Mouse (Mus musculus) activated CD4-positive, CD25-positive, alpha-beta regulatory T cell, adult 4 months (primary cell): ENCODE data around the gene Bri3bp. TPM values are rescaled to one million over a fixed set of nuclear protein-coding genes. Genes with fewer than 3 reads are reported as not detected.
"Not testable (repeated sequence)": the region's sequence is repeated elsewhere in the genome, so short reads cannot be mapped to it uniquely, and the experiment has no call there.

ENCODE experiments used
- ATAC-seq: one replicate; pipeline ENCODE4 v1.8.0; 2017
- polyA plus RNA-seq, 2 experiments: library from polyadenylated mRNA; unstranded; fragments of 100-300 nt; shearing (Covaris generic); gene quantifications; one replicate each; pipeline ENCODE4 v1.2.1; 2017

Bri3bp gene
- polyA plus RNA-seq, 2 experiments from 2014 or later = 13.7 to 14.3 TPM

GRCm38 (mm10) chr5:125409348-125410090, 31.8 kb upstream of the Bri3bp start:
- no peak for ATAC-seq

GRCm38 (mm10) chr5:125411972-125412530, 29.3 kb upstream of the Bri3bp start:
- ATAC-seq = peak; percentile 21

DNA sequence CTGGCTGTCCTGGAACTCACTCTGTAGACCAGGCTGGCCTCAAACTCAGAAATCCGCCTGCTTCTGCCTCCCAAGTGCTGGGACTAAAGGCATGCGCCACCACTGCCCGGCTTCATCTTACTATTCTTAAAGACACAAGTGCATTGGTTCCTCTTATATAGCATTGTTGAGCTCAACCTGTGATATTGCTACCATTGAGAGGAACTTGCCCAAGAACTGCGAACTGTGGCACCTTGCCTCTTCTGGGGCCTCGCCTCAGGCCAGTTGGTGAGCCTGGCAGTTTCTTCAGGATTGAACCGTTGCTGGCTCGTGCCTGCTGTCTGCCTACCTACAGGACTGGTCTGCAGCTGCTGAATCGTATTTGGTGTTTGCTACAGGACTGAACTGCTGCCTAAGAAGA, 28.8 kb upstream of the Bri3bp start:
- not testable (repeated sequence) for ATAC-seq

GRCm38 (mm10) chr5:125413763-125414162, 27.6 kb upstream of the Bri3bp start:
- no peak for ATAC-seq

DNA sequence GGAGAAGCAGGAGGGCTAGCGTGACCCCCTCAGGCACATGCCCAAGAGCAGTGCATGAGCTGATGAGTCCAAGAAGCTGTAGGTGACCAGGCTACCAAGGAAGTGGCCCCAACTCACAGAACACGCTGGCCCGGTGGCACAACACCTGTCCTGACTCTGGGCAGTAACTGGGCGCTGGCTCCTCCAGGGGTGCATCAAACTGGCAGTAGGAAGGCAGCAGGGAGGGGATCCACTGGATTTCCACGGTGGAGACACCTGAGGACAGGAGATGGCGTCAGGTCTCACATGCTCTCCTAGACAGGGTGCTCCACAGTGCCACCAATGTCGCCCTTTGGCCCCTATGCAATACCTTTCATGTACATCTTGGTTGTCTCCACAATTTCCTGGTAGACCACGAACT, 25.2 kb upstream of the Bri3bp start:
- ATAC-seq = no peak

DNA sequence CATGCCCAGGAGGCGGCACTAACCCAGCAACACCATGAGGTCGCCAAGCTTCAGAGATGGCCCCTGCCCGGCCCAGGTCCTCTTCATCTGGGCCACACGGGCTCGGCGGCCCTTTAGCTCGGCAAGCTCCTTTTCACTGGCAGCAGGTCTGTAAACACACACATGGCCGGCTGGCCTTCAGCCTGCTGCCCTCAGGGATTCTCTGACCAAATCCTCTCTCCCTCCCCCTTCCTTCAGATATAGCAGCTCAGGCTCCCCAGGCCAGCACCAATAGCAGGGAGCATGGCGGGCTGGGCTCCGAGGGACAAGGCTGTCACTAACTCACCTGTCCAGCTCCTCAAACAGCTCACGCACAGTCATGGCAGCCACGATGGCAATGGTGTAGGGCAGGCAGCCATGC, 22.7 kb upstream of the Bri3bp start:
- ATAC-seq = no peak

GRCm38 (mm10) chr5:125419124-125419523, 22.2 kb upstream of the Bri3bp start:
- ATAC-seq = no peak

DNA sequence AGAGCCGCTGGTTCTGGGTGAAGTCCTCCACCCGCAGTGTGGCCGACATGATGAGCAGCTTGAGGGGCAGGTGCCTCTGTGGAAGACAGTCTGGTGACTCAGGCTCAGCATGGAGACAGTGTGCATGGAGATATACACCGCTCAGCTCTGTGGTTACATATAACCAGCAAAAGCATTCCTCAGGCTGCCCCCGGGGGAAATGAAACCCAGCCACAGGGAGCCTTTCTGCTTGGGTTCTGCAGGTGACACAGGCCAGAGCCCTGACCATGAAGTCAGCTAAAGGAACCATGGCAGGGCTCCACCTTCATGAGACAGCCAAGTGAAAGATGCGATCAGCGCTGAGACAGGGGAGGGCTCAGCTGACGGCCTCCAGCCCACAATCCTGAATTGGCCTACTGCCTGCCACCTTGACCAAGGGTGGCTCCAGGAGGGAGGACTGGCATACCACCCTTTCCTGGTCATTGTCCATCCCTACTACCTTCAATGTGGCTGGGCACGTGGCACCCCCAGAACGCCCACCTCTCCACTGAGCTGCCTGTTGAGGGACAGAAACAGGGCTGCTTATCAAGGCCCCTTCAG, 15.6 kb upstream of the Bri3bp start:
- no peak for ATAC-seq

GRCm38 (mm10) chr5:125426343-125426742, 15.0 kb upstream of the Bri3bp start:
- ATAC-seq = no peak

- ATAC-seq = not testable (repeated sequence)
Observed at GRCm38 (mm10) chr5:125432324-125432723, 9.0 kb upstream of the Bri3bp start.

- ATAC-seq = peak; percentile 94
Observed at GRCm38 (mm10) chr5:125433793-125434337, 7.5 kb upstream of the Bri3bp start, which contains the start of gene Dhx37. Dhx37 (minus strand) TSS chr5:125434121.

- peak; percentile 10 for ATAC-seq
Observed at GRCm38 (mm10) chr5:125434347-125434746, 7.0 kb upstream of the Bri3bp start.

GRCm38 (mm10) chr5:125440583-125441233, 660 bp upstream of the Bri3bp start:
- peak; percentile 14 for ATAC-seq

- no peak for ATAC-seq
Observed at GRCm38 (mm10) chr5:125442136-125442995, 998 bp downstream of the Bri3bp start.

GRCm38 (mm10) chr5:125443335-125443734, 2.0 kb downstream of the Bri3bp start:
- no peak for ATAC-seq

DNA sequence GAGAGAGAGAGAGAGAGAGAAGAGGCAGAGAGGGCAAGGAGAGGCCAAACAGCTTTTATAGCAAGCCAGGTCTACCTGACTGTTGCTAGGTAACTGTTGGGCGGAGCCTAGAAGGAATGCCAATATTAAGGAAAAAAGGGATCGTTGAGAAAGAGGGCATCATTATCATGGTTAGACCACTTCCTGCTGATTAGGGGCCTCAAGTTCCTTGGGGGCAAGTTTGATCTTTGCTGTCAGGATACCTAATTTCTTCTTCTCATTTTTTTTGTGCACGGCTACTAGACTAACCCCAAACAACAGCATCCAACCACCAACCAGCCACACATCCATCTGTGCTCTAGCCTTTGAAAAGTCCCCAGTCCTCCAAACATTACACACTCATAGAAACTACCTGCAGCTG, 2.5 kb downstream of the Bri3bp start:
- ATAC-seq = no peak

GRCm38 (mm10) chr5:125444554-125444953, 3.2 kb downstream of the Bri3bp start:
- ATAC-seq = peak; percentile 61

DNA sequence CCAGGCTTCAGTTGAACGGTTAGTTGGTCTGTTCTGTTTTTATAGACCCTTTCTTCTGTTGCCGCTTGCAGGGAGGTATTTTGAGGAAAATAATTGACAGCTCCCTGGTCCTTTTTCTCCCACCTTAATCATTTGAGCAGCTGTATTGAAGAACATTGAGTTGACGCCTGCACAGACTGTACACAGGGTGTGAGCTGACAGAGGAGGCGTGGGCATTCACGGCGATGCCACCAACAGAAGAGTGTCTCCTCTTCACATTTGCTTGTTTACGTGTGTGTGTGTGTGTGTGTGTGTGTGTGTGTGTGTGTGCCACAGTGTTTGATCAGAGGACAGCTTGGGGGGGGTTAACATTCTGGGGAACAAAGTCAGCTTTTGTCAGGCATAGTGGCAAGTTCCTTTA, 5.0 kb downstream of the Bri3bp start:
- no peak for ATAC-seq

GRCm38 (mm10) chr5:125448026-125448425, 6.7 kb downstream of the Bri3bp start:
- ATAC-seq = no peak

GRCm38 (mm10) chr5:125448631-125449030, 7.3 kb downstream of the Bri3bp start:
- ATAC-seq = no peak

- no peak for ATAC-seq
Observed at GRCm38 (mm10) chr5:125449306-125449705, 7.9 kb downstream of the Bri3bp start.

DNA sequence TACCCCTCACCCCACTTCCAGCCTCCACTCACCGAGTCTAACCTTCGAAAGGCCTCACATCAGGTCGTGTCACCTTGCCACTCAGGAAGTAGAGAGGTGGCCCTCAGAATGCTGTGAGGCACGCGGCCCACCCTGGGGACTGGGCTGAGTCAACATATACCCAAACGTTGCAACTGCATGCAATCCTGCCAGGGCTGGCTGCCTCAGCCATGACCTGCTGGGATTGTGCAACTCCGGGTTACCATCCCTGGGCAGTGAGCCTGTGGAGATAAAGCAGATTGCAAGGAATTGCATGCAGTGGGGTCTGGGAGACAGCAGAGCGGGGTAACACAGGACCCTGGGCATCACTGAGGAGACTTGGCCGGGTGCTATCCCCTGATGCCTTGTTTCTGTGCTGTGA, 11.2 kb downstream of the Bri3bp start:
- ATAC-seq = no peak
